35 mouse cellular contexts compared by ENCODE assay signal in genomic region chr13:99416601-99417000, GRCm38 (mm10).
"Had no signal": no experiment of that assay in that cellular context is flagged by ENCODE, and none has a peak within 500 bp of the region (broad histone marks: within the 10 kb centered on the region; RNA-seq: fewer than 3 reads in every experiment).

No protein-coding gene starts in this region.

- H3K4me2 ChIP-seq: heart, embryonic 11.5 days; heart, embryonic 12.5 days; heart, embryonic 13.5 days; heart, embryonic 15.5 days; hindbrain, embryonic 12.5 days; hindbrain, embryonic 13.5 days; hindbrain, embryonic 14.5 days; hindbrain, embryonic 15.5 days; intestine, embryonic 15.5 days; kidney, embryonic 15.5 days had no signal

- H3K4me3 ChIP-seq: heart, embryonic 12.5 days; heart, embryonic 13.5 days; heart, embryonic 15.5 days; hindbrain, embryonic 10.5 days; hindbrain, embryonic 12.5 days; hindbrain, embryonic 13.5 days; hindbrain, embryonic 15.5 days; intestine, embryonic 15.5 days; kidney, embryonic 15.5 days; layer of hippocampus, adult 2 months; left cerebral cortex, adult 2 months had no signal

- ATAC-seq: hindbrain, embryonic 16.5 days; hindbrain, postnatal 0 days; inflammation-experienced regulatory T-cells, adult 6 months; intestine, embryonic 15.5 days; intestine, embryonic 16.5 days; intestine, postnatal 0 days had no signal

- H3K9ac ChIP-seq: heart, embryonic 12.5 days; heart, embryonic 15.5 days; hindbrain, embryonic 12.5 days; hindbrain, embryonic 13.5 days; hindbrain, embryonic 14.5 days; hindbrain, embryonic 15.5 days; intestine, embryonic 15.5 days; kidney, embryonic 15.5 days had no signal

- H3K27me3 ChIP-seq: heart, embryonic 12.5 days; heart, embryonic 13.5 days; heart, embryonic 15.5 days; hindbrain, embryonic 12.5 days; hindbrain, embryonic 13.5 days; hindbrain, embryonic 15.5 days; intestine, embryonic 15.5 days; kidney, embryonic 15.5 days had no signal

- H3K27ac ChIP-seq: heart, embryonic 13.5 days; heart, embryonic 15.5 days; hindbrain, embryonic 10.5 days; hindbrain, embryonic 12.5 days; hindbrain, embryonic 13.5 days; hindbrain, embryonic 14.5 days; hindbrain, embryonic 15.5 days; hindbrain, postnatal 0 days; intestine, embryonic 15.5 days; kidney, embryonic 15.5 days; kidney, postnatal 0 days; layer of hippocampus, adult 2 months; left cerebral cortex, adult 2 months had no signal

- H3K9me3 ChIP-seq: heart, embryonic 12.5 days; heart, embryonic 13.5 days; heart, embryonic 15.5 days; hindbrain, embryonic 10.5 days; hindbrain, embryonic 12.5 days; hindbrain, embryonic 13.5 days; hindbrain, embryonic 15.5 days; intestine, embryonic 15.5 days; kidney, embryonic 15.5 days had no signal

- DNase-seq: heart, postnatal 10 days; heart, postnatal 14 days; heart, postnatal 36 days; heart, postnatal 4 days; kidney, adult 11 months; kidney, adult 18-20 months; kidney, adult 2 months; kidney, adult 8-10 months; kidney, adult 9 months; kidney, postnatal 10 days; kidney, postnatal 14 days; kidney, postnatal 25 days; kidney, postnatal 36 days; kidney, postnatal 4 days; layer of hippocampus, adult 9-11 months; layer of hippocampus, postnatal 36 days had no signal
